Mouse (Mus musculus) intestine, postnatal 0 days (tissue): ENCODE results near the gene Gtf2h2. TPM values are rescaled to one million over a fixed set of nuclear protein-coding genes. Genes with fewer than 3 reads are reported as not detected.
"Not testable (repeated sequence)": the region's sequence is repeated elsewhere in the genome, so short reads cannot be mapped to it uniquely, and the experiment has no call there.

Experiments
- ATAC-seq: fragments of 200-750 bp; cut with Nextera tagmentation; 2 replicates; pipeline ENCODE4 v1.8.0; 2017; ENCODE audit warnings: mild to moderate bottlenecking, moderate TSS enrichment, moderate library complexity
- H3K27ac ChIP-seq: fragments of 300-500 bp; sonication (generic); 2 replicates; pipeline ENCODE4 v1.5.1; 2014; ENCODE audit warnings: mild to moderate bottlenecking, low read depth, low read length, moderate library complexity
- H3K27me3 ChIP-seq: fragments of 300-500 bp; sonication (generic); replicated peaks from 2 replicates; pipeline ENCODE4 v1.6.1; 2014; ENCODE audit warnings: low read length, mixed read lengths; ENCODE audit not compliant: control insufficient read depth, insufficient read depth
- H3K36me3 ChIP-seq: fragments of 300-500 bp; sonication (generic); 2 replicates; pipeline ENCODE4 v1.6.1; 2014; ENCODE audit warnings: mild to moderate bottlenecking, moderate library complexity; ENCODE audit not compliant: control insufficient read depth, insufficient read depth
- H3K4me1 ChIP-seq: fragments of 300-500 bp; sonication (generic); replicated peaks from 2 replicates; pipeline ENCODE4 v1.6.1; 2014; ENCODE audit warnings: antibody characterized with exemption, low read length, mixed read lengths; ENCODE audit not compliant: control insufficient read depth, insufficient read depth
- H3K4me2 ChIP-seq: fragments of 300-500 bp; sonication (generic); replicated peaks from 2 replicates; pipeline ENCODE4 v1.6.1; 2014; ENCODE audit warnings: low read depth, mild to moderate bottlenecking, moderate library complexity
- H3K4me3 ChIP-seq: fragments of 300-500 bp; sonication (generic); 2 replicates; pipeline ENCODE4 v1.5.1; 2014; ENCODE audit warnings: low read depth, low read length
- H3K9ac ChIP-seq: fragments of 300-500 bp; sonication (generic); 2 replicates; pipeline ENCODE4 v1.6.1; 2014; ENCODE audit warnings: mild to moderate bottlenecking, low read depth, low read length
- H3K9me3 ChIP-seq: fragments of 300-500 bp; sonication (generic); 2 replicates; pipeline ENCODE4 v1.6.1; 2016; ENCODE audit warnings: mixed run types; ENCODE audit not compliant: control insufficient read depth
- CTCF ChIP-seq: sonication (generic); IDR thresholded peaks from 2 replicates; pipeline ENCODE4 v1.5.1; 2016; ENCODE audit warnings: low read depth, mild to moderate bottlenecking, control low read depth, antibody characterized with exemption, moderate library complexity
- WGBS: fragments of 180-500 bp; shearing (Covaris S2); extraction: QIAGEN DNeasy Blood & Tissue Kit; methylation state at CpG from one replicate; pipeline ENCODE4 v1.1.7; 2014; 5-methylcytosine and 5-hydroxymethylcytosine counted together
- polyA plus RNA-seq: library from polyadenylated mRNA; unstranded; fragments of >200 nt; fragmentation: Nextera tagmentation; extraction: Ambion mirVana; gene quantifications from 2 replicates; pipeline ENCODE4 v1.2.1, GENCODE M21; 2015

The Gtf2h2 gene
- polyA plus RNA-seq, 1 experiment from 2014 or later: 33.4 TPM

- TF ChIP-seq CTCF: no peak
- Histone ChIP-seq H3K9me3 (no peaks in the 10 kb centered on the region), H3K9ac (no peak overlapping the region), H3K4me1 (no peaks in the 10 kb centered on the region), H3K4me2 (no peak overlapping the region), H3K36me3 (peaks cover 16% of the 10 kb centered on the region), H3K4me3 (no peak overlapping the region), H3K27ac (0 out of 2 replicates have a peak overlapping the region, but pooled peaks have one; percentile 35), H3K27me3 (no peaks in the 10 kb centered on the region)
- WGBS: 43% methylated on average over 3 of the region's 3 CpGs
- peak; percentile 79 for ATAC-seq
Measured at GRCm38 (mm10) chr13:100461336-100461735, 31.0 kb downstream of the Gtf2h2 start.

GRCm38 (mm10) chr13:100452415-100453127 is 39.8 kb downstream of the Gtf2h2 start, which contains the start of gene Naip1:
Gene Naip1 (minus strand): TSS chr13:100452869.
- not testable (repeated sequence) for H3K36me3 ChIP-seq, H3K4me1 ChIP-seq, H3K9me3 ChIP-seq, H3K27me3 ChIP-seq
- H3K4me2 ChIP-seq: peak within 1 kb of the TSS; percentile 58
- WGBS: 43% methylated on average over 8 of the region's 8 CpGs
- peak within 1 kb of the TSS; percentile 24 for H3K4me3 ChIP-seq
- peak; percentile 66 for ATAC-seq
- peak within 1 kb of the TSS; percentile 13; the same call in 1 of the 2 replicates for H3K9ac ChIP-seq
- peak within 1 kb of the TSS; percentile 76 for H3K27ac ChIP-seq

- no peak for TF ChIP-seq CTCF
- Histone ChIP-seq H3K27me3 (no peaks in the 10 kb centered on the region), H3K4me2 (no peak overlapping the region), H3K27ac (peak overlapping the region; percentile 46; the same call in 1 of the 2 replicates), H3K4me3 (no peak overlapping the region), H3K36me3 (no peaks in the 10 kb centered on the region), H3K9ac (no peak overlapping the region), H3K9me3 (no peaks in the 10 kb centered on the region), H3K4me1 (no peaks in the 10 kb centered on the region)
- ATAC-seq: peak; percentile 95
- WGBS: 17% methylated on average over 1 of the region's 1 CpGs
Measured at GRCm38 (mm10) chr13:100449495-100449894, 42.9 kb downstream of the Gtf2h2 start.

- Histone ChIP-seq H3K27ac (no peak overlapping the region), H3K4me1 (no peaks in the 10 kb centered on the region), H3K9me3 (no peaks in the 10 kb centered on the region), H3K4me3 (no peak overlapping the region), H3K27me3 (no peaks in the 10 kb centered on the region), H3K36me3 (0 out of 2 replicates have a peak, but pooled peaks cover 6% of the 10 kb centered on the region), H3K9ac (no peak overlapping the region), H3K4me2 (no peak overlapping the region)
- no peak for TF ChIP-seq CTCF
- no peak for ATAC-seq
- WGBS: 56% methylated on average over 3 of the region's 3 CpGs
Measured at GRCm38 (mm10) chr13:100440116-100440515, 52.3 kb downstream of the Gtf2h2 start.

- Histone ChIP-seq H3K9me3 (no peaks in the 10 kb centered on the region), H3K4me2 (no peak overlapping the region), H3K36me3 (peaks cover 16% of the 10 kb centered on the region), H3K4me1 (no peaks in the 10 kb centered on the region), H3K27ac (no peak overlapping the region), H3K9ac (no peak overlapping the region), H3K4me3 (no peak overlapping the region), H3K27me3 (no peaks in the 10 kb centered on the region)
- ATAC-seq: no peak
- WGBS: 56% methylated on average over 1 of the region's 1 CpGs
- no peak for TF ChIP-seq CTCF
Measured at GRCm38 (mm10) chr13:100438701-100439100, 53.7 kb downstream of the Gtf2h2 start.

- 55% methylated on average over 3 of the region's 3 CpGs for WGBS
- H3K9ac ChIP-seq: no peak overlapping the region
- H3K4me3 ChIP-seq: no peak overlapping the region
- no peak overlapping the region for H3K27ac ChIP-seq
- TF ChIP-seq CTCF: no peak
- peak; percentile 16; the same call in 1 of the 2 replicates for ATAC-seq
- H3K36me3 ChIP-seq: peaks cover 24% of the 10 kb centered on the region
- no peaks in the 10 kb centered on the region for H3K4me1 ChIP-seq
- H3K9me3 ChIP-seq: no peaks in the 10 kb centered on the region
- H3K4me2 ChIP-seq: no peak overlapping the region
- H3K27me3 ChIP-seq: no peaks in the 10 kb centered on the region
Measured at GRCm38 (mm10) chr13:100437322-100437825, 55.0 kb downstream of the Gtf2h2 start.

- not testable (repeated sequence) for ATAC-seq
Measured at GRCm38 (mm10) chr13:100436556-100437163, 55.7 kb downstream of the Gtf2h2 start.

GRCm38 (mm10) chr13:100419958-100420357 is 72.4 kb downstream of the Gtf2h2 start:
- not testable (repeated sequence) for H3K27me3 ChIP-seq, H3K4me1 ChIP-seq, H3K9ac ChIP-seq, ATAC-seq, H3K27ac ChIP-seq, H3K4me2 ChIP-seq, H3K4me3 ChIP-seq, H3K9me3 ChIP-seq
- peaks cover 19% of the 10 kb centered on the region; the same call in 1 of the 2 replicates for H3K36me3 ChIP-seq
- WGBS: 83% methylated on average over 7 of the region's 7 CpGs

More at GRCm38 (mm10) chr13:100436556-100437163, 55.7 kb downstream of the Gtf2h2 start:
- H3K9me3 ChIP-seq, H3K4me3 ChIP-seq, H3K27ac ChIP-seq, H3K4me1 ChIP-seq, H3K9ac ChIP-seq, H3K27me3 ChIP-seq, H3K4me2 ChIP-seq: not testable (repeated sequence)
- H3K36me3 ChIP-seq: peaks cover 24% of the 10 kb centered on the region
- 83% methylated on average over 1 of the region's 1 CpGs for WGBS
